Mouse (Mus musculus) embryonic fibroblast, embryonic 13.5 days (primary cell): Measurements from ENCODE around the gene Gpr153.

ENCODE experiments used
- CTCF ChIP-seq: IDR thresholded peaks from 2 replicates; pipeline ENCODE4 v1.5.1; 2011; ENCODE audit warnings: mild to moderate bottlenecking, control low read depth, low read length, moderate library complexity, borderline replicate concordance; ENCODE audit not compliant: insufficient read depth
- POLR2A ChIP-seq: IDR thresholded peaks from 2 replicates; pipeline ENCODE4 v1.6.1; 2011; ENCODE audit warnings: low read depth, mild to moderate bottlenecking, control low read depth, low read length, moderate library complexity

DNA sequence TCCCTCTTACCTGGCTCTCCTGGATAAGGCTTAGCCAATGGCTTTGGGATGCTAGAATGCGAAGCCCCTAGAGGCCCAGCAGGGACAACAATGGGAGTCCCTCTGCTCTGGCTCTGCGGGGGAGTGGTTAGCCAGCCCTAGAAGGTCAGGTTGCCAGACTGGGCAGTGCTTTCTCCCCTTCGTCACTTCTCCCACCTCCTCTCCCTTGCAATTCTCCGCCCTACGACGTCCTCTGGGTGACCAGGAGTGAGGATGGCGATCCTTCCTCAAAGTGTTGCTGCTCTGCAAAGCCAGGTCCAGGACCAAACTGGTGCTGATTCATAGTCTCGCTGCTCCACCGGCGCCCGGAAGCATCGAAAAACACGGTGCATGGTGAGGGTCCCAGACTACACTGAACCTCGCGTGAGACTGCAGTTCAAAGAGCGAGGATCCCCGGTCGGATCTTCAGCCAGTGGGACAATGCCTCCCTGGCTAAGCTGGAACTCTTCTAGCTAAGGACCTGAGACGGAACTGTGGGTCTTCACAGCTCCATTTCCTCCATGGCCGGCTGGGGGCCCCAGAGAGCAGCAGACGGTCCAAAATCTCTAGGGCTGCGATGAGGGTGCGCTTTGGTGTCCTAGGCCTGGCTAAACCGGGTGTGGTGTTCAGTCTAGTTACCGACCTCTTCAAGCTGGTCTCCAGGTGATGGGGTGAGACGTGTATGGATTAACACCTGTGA is 44.6 kb downstream of the Gpr153 start, which contains the start of gene Rnf207:
- TF ChIP-seq POLR2A (peak; percentile 67), CTCF (peak; percentile 31; the same call in 1 of the 2 replicates)
